Mouse (Mus musculus) inflammation-experienced regulatory T-cells, adult 16 weeks (primary cell): ENCODE data around the gene Slc17a9. TPM values are rescaled to one million over a fixed set of nuclear protein-coding genes. Genes with fewer than 3 reads are reported as not detected.

Source experiments
- polyA plus RNA-seq: library from polyadenylated mRNA; unstranded; fragments of 100-300 nt; shearing (Covaris generic); gene quantifications from one replicate; pipeline ENCODE4 v1.2.1, GENCODE M21; 2017

The Slc17a9 gene
- 81.6 TPM for polyA plus RNA-seq

GRCm38 (mm10) chr2:180724585-180725413 is at the start of gene Slc17a9:
TSS of gene Slc17a9 (plus strand) at chr2:180725263.

GRCm38 (mm10) chr2:180709923-180710272 is 15.2 kb upstream of the Slc17a9 start, which contains the start of the genes Dido1 and Gid8:
TSS of gene Dido1 (minus strand) at chr2:180709999.
TSS of gene Gid8 (plus strand) at chr2:180710117.

GRCm38 (mm10) chr2:180776793-180777192 is 51.7 kb downstream of the Slc17a9 start, which contains the start of gene Bhlhe23:
TSS of gene Bhlhe23 (minus strand) at chr2:180776900.

Other genes starting within 250 kb of the Slc17a9 start
- gene Ntsr1, start 225.3 kb upstream of the Slc17a9 start, polyA plus RNA-seq, result not detected
- 60.2 TPM for gene Mrgbp, start 144.0 kb upstream of the Slc17a9 start, polyA plus RNA-seq
- 92.7 TPM for gene Ogfr, start 136.0 kb upstream of the Slc17a9 start, polyA plus RNA-seq
- 2.0 TPM for gene Col9a3, start 127.5 kb upstream of the Slc17a9 start, polyA plus RNA-seq
- gene Tcfl5, start 82.6 kb upstream of the Slc17a9 start, polyA plus RNA-seq, result not detected
- 79.7 TPM for gene Dido1, start 15.3 kb upstream of the Slc17a9 start, polyA plus RNA-seq
- 29.3 TPM for gene Gid8, start 15.1 kb upstream of the Slc17a9 start, polyA plus RNA-seq
- gene Bhlhe23, start 51.6 kb downstream of the Slc17a9 start, polyA plus RNA-seq, result not detected
- 5.7 TPM for gene Ythdf1, start 195.7 kb downstream of the Slc17a9 start, polyA plus RNA-seq
- gene Birc7, start 203.8 kb downstream of the Slc17a9 start, polyA plus RNA-seq, result not detected
- gene Nkain4, start 229.4 kb downstream of the Slc17a9 start, polyA plus RNA-seq, result not detected
- gene Arfgap1, start 242.0 kb downstream of the Slc17a9 start, polyA plus RNA-seq, result 93.5 TPM